Mouse (Mus musculus) kidney, postnatal 10 days (tissue): ENCODE measurements around the gene Nxpe4.
"Not testable (repeated sequence)": the region's sequence is repeated elsewhere in the genome, so short reads cannot be mapped to it uniquely, and the experiment has no call there.

Experiments used
- DNase-seq: peaks from one replicate; pipeline ENCODE4 v3.0.0; 2021; ENCODE audit warnings: mixed read lengths

Nxpe4 gene

GRCm38 (mm10) chr9:48417366-48417765, 255.5 kb downstream of the Nxpe4 start:
- not testable (repeated sequence) for DNase-seq

DNA sequence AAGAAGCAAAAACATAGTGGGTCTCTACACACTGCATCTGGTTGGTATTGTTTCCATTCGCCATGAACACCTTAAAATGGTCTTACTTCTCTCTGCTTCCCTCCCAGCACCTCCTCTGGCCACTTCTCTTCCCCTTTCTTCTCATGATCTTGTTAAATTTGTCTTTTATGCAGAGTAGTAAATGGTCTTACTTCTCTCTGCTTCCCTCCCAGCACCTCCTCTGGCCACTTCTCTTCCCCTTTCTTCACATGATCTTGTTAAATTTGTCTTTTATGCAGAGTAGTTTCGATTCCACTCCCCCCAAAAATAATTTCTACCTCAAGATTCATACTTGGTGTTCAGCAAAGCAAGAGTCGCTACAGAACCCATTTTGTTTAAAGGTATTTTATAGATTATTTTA, 256.2 kb downstream of the Nxpe4 start:
- DNase-seq = no peak

DNA sequence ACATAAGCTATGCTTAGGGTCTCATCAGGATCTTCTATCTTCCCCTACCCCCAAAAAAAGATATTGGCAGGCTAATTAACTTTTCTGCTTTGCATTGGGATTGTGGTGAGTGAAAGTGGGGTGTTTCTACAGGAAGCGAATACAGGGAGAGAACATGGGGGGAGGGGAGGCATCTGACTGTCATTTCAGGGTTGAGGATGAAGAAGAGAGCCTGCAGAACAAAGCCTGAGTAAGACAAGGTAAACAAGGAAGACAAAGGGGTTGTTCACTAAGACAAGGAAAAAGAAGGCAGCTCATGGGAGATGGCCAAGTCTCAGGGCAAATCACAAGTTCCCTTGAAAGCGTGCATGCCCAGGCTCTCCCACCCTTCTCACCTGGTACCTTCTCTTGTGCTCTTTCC, 256.6 kb downstream of the Nxpe4 start:
- no peak for DNase-seq

GRCm38 (mm10) chr9:48418829-48419228, 257.0 kb downstream of the Nxpe4 start:
- no peak for DNase-seq

- DNase-seq = no peak
Measured at GRCm38 (mm10) chr9:48420437-48420836, 258.6 kb downstream of the Nxpe4 start.

DNA sequence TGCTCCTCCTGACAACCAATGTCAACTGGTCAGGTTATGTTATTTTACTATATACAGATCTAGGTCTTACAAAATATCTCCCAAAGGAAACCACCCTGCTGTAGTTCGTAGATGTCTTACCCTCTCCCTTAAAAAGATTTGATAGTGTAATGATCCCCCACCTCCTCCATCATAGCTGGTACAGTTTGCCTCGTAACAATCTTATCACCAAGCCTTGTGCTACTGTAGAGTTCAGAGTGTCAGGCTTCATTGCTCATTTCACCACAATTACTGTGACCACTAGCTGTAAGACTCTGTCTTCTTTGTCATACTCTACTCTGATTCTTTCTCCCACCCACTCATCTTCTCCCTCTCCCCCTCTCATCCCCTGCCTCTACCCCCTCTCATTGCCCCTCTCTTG, 259.2 kb downstream of the Nxpe4 start:
- no peak for DNase-seq

GRCm38 (mm10) chr9:48421561-48421960, 259.7 kb downstream of the Nxpe4 start:
- DNase-seq = no peak

- DNase-seq = no peak
Measured at GRCm38 (mm10) chr9:48422382-48422781, 260.6 kb downstream of the Nxpe4 start.

DNA sequence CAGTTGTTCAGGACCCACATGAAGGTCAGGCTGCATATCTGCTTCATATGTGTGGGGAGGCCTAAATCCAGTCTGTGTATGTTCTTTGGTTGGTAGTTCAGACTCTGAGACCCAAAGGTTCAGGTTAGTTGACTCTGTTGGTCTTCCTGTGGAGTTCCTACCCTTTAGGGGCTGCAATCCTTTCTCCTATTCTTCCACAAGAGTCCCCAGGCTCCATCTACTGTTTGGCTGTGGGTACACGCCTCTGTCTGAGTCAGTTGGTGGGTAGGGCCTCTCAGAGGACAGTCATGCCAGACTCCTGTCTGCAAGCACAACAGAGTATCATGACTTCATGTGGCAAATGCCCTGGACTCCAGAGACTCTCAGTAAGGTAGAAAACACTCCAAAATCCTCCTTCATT, 261.4 kb downstream of the Nxpe4 start:
- DNase-seq = no peak

DNA sequence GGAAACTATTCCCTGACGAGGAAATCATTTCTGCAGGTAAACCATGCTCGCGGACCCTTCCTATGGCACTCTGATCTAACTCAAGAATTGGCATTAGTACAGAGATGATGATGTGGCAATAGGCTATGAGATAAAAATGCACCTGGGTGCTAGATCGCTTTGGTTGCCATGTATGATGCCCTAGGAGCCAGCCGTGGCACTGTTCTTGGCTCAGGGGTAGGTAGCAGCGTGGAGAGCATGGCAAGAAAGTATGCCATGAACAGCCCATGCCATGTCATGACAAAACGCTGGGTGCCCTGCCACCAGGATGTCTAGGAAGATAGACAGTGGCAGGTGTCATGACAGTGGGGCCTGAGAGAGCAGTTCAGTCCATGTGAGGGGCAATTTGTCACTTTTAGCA, 265.4 kb downstream of the Nxpe4 start:
- no peak for DNase-seq

- DNase-seq = no peak
Measured at GRCm38 (mm10) chr9:48432449-48432848, 270.6 kb downstream of the Nxpe4 start.

DNA sequence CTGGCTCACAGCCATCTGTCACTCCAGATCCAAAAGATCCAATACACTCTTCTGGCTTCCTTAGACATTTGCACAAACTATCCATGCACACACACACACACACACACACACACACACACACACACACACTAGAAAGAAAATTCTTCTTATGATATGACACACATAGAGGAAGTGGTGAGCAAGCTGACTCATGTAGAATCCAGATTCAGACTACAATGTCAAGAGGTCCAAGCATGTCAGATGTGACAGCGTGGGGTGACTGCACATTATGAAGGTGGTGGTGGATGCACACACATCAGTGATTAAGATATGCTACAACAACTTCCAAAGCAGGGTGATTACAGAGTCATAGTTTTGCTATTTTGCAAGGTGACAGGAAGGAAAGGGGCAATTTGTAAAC, 282.1 kb downstream of the Nxpe4 start:
- no peak for DNase-seq

DNA sequence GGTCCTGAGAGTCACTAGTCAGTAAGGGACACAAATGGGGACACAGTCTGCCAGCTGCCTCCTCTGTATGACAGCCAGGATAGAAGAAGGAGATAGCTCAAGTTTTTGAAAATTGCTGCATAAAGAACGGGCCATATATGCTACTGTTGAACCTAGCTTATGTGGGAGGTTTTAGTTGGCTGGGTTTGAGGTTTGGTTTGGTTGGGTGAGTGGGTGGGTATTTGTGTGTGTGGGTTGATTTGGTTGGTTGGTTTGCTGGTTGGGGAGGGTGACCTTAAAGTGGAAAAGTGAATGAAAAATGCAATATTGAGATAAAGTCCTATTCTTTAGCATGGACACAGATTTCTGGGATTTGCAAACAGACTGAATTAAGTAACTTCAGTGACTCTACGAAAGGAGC, 283.0 kb downstream of the Nxpe4 start:
- DNase-seq = no peak

- peak; percentile 46 for DNase-seq
Measured at GRCm38 (mm10) chr9:48447783-48448209, 286.0 kb downstream of the Nxpe4 start.
